Mouse (Mus musculus) mature B cell (primary cell): ENCODE measurements around the gene Gatad2b.

Experiments used
- in situ Hi-C: fragments of 300-500 bp; cut with MboI; formaldehyde crosslinking; loops from 2 replicates; pipeline ENCODE4 v1.14.3; 2019

Gatad2b gene

GRCm38 (mm10) chr3:90381727-90382126 is 88.7 kb downstream of the Gatad2b start:
- in situ Hi-C loops, result no loop called here

GRCm38 (mm10) chr3:90383690-90384089 is 90.7 kb downstream of the Gatad2b start:
- in situ Hi-C loops, result no loop called here

- in situ Hi-C loops, result no loop called here
Measured at GRCm38 (mm10) chr3:90384851-90385375, 91.9 kb downstream of the Gatad2b start.

- in situ Hi-C loops, result no loop called here
Measured at GRCm38 (mm10) chr3:90386817-90387216, 93.8 kb downstream of the Gatad2b start.

GRCm38 (mm10) chr3:90387483-90387882 is 94.5 kb downstream of the Gatad2b start:
- in situ Hi-C loops, result no loop called here

- in situ Hi-C loops, result no loop called here
Measured at GRCm38 (mm10) chr3:90388192-90388591, 95.2 kb downstream of the Gatad2b start.

GRCm38 (mm10) chr3:90388726-90389510 is 95.9 kb downstream of the Gatad2b start:
- in situ Hi-C loops, result no loop called here

GRCm38 (mm10) chr3:90389511-90390490 is 96.8 kb downstream of the Gatad2b start, which contains the start of gene Slc27a3:
Slc27a3 (minus strand) TSS chr3:90389938.
- in situ Hi-C loops, result no loop called here

- in situ Hi-C loops, result no loop called here
Measured at GRCm38 (mm10) chr3:90391004-90391403, 98.0 kb downstream of the Gatad2b start.

- in situ Hi-C loops, result no loop called here
Measured at GRCm38 (mm10) chr3:90391941-90392340, 99.0 kb downstream of the Gatad2b start.

- in situ Hi-C loops, result no loop called here
Measured at GRCm38 (mm10) chr3:90392661-90393060, 99.7 kb downstream of the Gatad2b start.

GRCm38 (mm10) chr3:90395629-90396028 is 102.7 kb downstream of the Gatad2b start:
- in situ Hi-C loops, result no loop called here

GRCm38 (mm10) chr3:90400993-90401392 is 108.0 kb downstream of the Gatad2b start:
- in situ Hi-C loops, result no loop called here

GRCm38 (mm10) chr3:90404121-90404520 is 111.1 kb downstream of the Gatad2b start:
- in situ Hi-C loops, result no loop called here

- in situ Hi-C loops, result no loop called here
Measured at GRCm38 (mm10) chr3:90404609-90405008, 111.6 kb downstream of the Gatad2b start.

GRCm38 (mm10) chr3:90406414-90406813 is 113.4 kb downstream of the Gatad2b start:
- in situ Hi-C loops, result no loop called here

- in situ Hi-C loops, result no loop called here
Measured at GRCm38 (mm10) chr3:90408721-90409120, 115.7 kb downstream of the Gatad2b start.

- in situ Hi-C loops, result no loop called here
Measured at GRCm38 (mm10) chr3:90412312-90413010, 119.5 kb downstream of the Gatad2b start.

GRCm38 (mm10) chr3:90413011-90413396 is 120.0 kb downstream of the Gatad2b start:
- in situ Hi-C loops, result no loop called here
